Mouse (Mus musculus): ENCODE data around the gene Accsl. TPM values are rescaled to one million over a fixed set of nuclear protein-coding genes. Genes with fewer than 3 reads are reported as not detected.

The Accsl gene
- polyA plus RNA-seq, 1 experiment from 2014 or later = not detected

GRCm38 (mm10) chr2:93849505-93850089 is 19.4 kb downstream of the Accsl start, which contains the start of gene Accs:
Gene Accs, minus strand, starts transcription at chr2:93849943.
- Histone ChIP-seq H3K4me3 (replicated peaks; ENCODE audit: low read depth, low read length) (peak within 1 kb of the TSS; percentile 62), H3K4me1 (replicated peaks; ENCODE audit: insufficient read depth, low read length) (peaks cover 8% of the 10 kb centered on the region; the same call in 1 of the 2 replicates), H3K27ac (peak within 1 kb of the TSS; percentile 92), H3K4me2 (ENCODE audit: low read length) (peak within 1 kb of the TSS; percentile 69), H3K27me3 (ENCODE audit: insufficient read depth, low read length) (no peaks in the 10 kb centered on the region), H3K36me3 (ENCODE audit: insufficient read depth, low read length) (peaks cover 17% of the 10 kb centered on the region; the same call in 1 of the 2 replicates), H3K9ac (ENCODE audit: low read depth, low read length) (peak within 1 kb of the TSS; percentile 72), H3K9me3 (replicated peaks; ENCODE audit: low read length) (no peaks in the 10 kb centered on the region)
- peak; percentile 69 for TF ChIP-seq CTCF (IDR thresholded peaks at IDR 0.05; ENCODE audit: low read depth)
- WGBS = under 1% methylated on average over 28 of the region's 28 CpGs
- DNase-seq (ENCODE audit: low spot score) (peak; percentile 96), ATAC-seq (replicated peaks; ENCODE audit: low FRiP score, low read depth) (peak; percentile 78)

- no peak for ATAC-seq (replicated peaks; ENCODE audit: low FRiP score, low read depth)
- Histone ChIP-seq H3K4me1 (replicated peaks; ENCODE audit: insufficient read depth, low read length) (no peaks in the 10 kb centered on the region), H3K36me3 (ENCODE audit: insufficient read depth, low read length) (0 out of 2 replicates have a peak, but pooled peaks cover 14% of the 10 kb centered on the region), H3K4me3 (replicated peaks; ENCODE audit: low read depth, low read length) (no peak overlapping the region), H3K9ac (ENCODE audit: low read depth, low read length) (no peak overlapping the region), H3K9me3 (replicated peaks; ENCODE audit: low read length) (no peaks in the 10 kb centered on the region), H3K4me2 (ENCODE audit: low read length) (no peak overlapping the region), H3K27ac (no peak overlapping the region), H3K27me3 (ENCODE audit: insufficient read depth, low read length) (no peaks in the 10 kb centered on the region)
- no peak for DNase-seq (ENCODE audit: low spot score)
- TF ChIP-seq CTCF (IDR thresholded peaks at IDR 0.05; ENCODE audit: low read depth) = no peak
- 94% methylated on average over 3 of the region's 3 CpGs for WGBS
These were observed 27.6 kb downstream of the Accsl start for GRCm38 (mm10) chr2:93841349-93841748.

- H3K9ac ChIP-seq (ENCODE audit: low read depth, low read length) = no peak overlapping the region
- no peak for ATAC-seq (replicated peaks; ENCODE audit: low FRiP score, low read depth)
- H3K27ac ChIP-seq = no peak overlapping the region
- no peaks in the 10 kb centered on the region for H3K9me3 ChIP-seq (replicated peaks; ENCODE audit: low read length)
- H3K4me3 ChIP-seq (replicated peaks; ENCODE audit: low read depth, low read length) = no peak overlapping the region
- no peaks in the 10 kb centered on the region for H3K27me3 ChIP-seq (ENCODE audit: insufficient read depth, low read length)
- no peak overlapping the region for H3K4me2 ChIP-seq (ENCODE audit: low read length)
- no peaks in the 10 kb centered on the region for H3K4me1 ChIP-seq (replicated peaks; ENCODE audit: insufficient read depth, low read length)
- DNase-seq (ENCODE audit: low spot score) = no peak
- TF ChIP-seq CTCF (IDR thresholded peaks at IDR 0.05; ENCODE audit: low read depth) = no peak
- 0 out of 2 replicates have a peak, but pooled peaks cover 12% of the 10 kb centered on the region for H3K36me3 ChIP-seq (ENCODE audit: insufficient read depth, low read length)
- WGBS = 83% methylated on average over 6 of the region's 6 CpGs
These were observed 28.8 kb downstream of the Accsl start for GRCm38 (mm10) chr2:93840109-93840508.

- Histone ChIP-seq H3K36me3 (ENCODE audit: insufficient read depth, low read length) (0 out of 2 replicates have a peak, but pooled peaks cover 12% of the 10 kb centered on the region), H3K27ac (no peak overlapping the region), H3K27me3 (ENCODE audit: insufficient read depth, low read length) (no peaks in the 10 kb centered on the region), H3K4me3 (replicated peaks; ENCODE audit: low read depth, low read length) (no peak overlapping the region), H3K9me3 (replicated peaks; ENCODE audit: low read length) (no peaks in the 10 kb centered on the region), H3K4me1 (replicated peaks; ENCODE audit: insufficient read depth, low read length) (no peaks in the 10 kb centered on the region), H3K9ac (ENCODE audit: low read depth, low read length) (no peak overlapping the region), H3K4me2 (ENCODE audit: low read length) (no peak overlapping the region)
- DNase-seq (ENCODE audit: low spot score) (no peak), ATAC-seq (replicated peaks; ENCODE audit: low FRiP score, low read depth) (no peak)
- 92% methylated on average over 4 of the region's 4 CpGs for WGBS
- no peak for TF ChIP-seq CTCF (IDR thresholded peaks at IDR 0.05; ENCODE audit: low read depth)
These were observed 30.0 kb downstream of the Accsl start for GRCm38 (mm10) chr2:93838931-93839330.

- ATAC-seq (replicated peaks; ENCODE audit: low FRiP score, low read depth) (no peak), DNase-seq (ENCODE audit: low spot score) (no peak)
- 0 out of 2 replicates have a peak, but pooled peaks cover 3% of the 10 kb centered on the region for H3K36me3 ChIP-seq (ENCODE audit: insufficient read depth, low read length)
- 76% methylated on average over 13 of the region's 13 CpGs for WGBS
- H3K4me1 ChIP-seq (replicated peaks; ENCODE audit: insufficient read depth, low read length) = no peaks in the 10 kb centered on the region
- H3K9ac ChIP-seq (ENCODE audit: low read depth, low read length) = no peak overlapping the region
- no peaks in the 10 kb centered on the region for H3K27me3 ChIP-seq (ENCODE audit: insufficient read depth, low read length)
- H3K4me2 ChIP-seq (ENCODE audit: low read length) = no peak overlapping the region
- H3K9me3 ChIP-seq (replicated peaks; ENCODE audit: low read length) = no peaks in the 10 kb centered on the region
- H3K4me3 ChIP-seq (replicated peaks; ENCODE audit: low read depth, low read length) = no peak overlapping the region
- H3K27ac ChIP-seq = no peak overlapping the region
- no peak for TF ChIP-seq CTCF (IDR thresholded peaks at IDR 0.05; ENCODE audit: low read depth)
These were observed 32.6 kb downstream of the Accsl start for GRCm38 (mm10) chr2:93836232-93836785.

- Histone ChIP-seq H3K27ac (no peak overlapping the region), H3K36me3 (ENCODE audit: insufficient read depth, low read length) (0 out of 2 replicates have a peak, but pooled peaks cover 2% of the 10 kb centered on the region), H3K27me3 (ENCODE audit: insufficient read depth, low read length) (no peaks in the 10 kb centered on the region), H3K9ac (ENCODE audit: low read depth, low read length) (no peak overlapping the region), H3K4me1 (replicated peaks; ENCODE audit: insufficient read depth, low read length) (no peaks in the 10 kb centered on the region), H3K4me2 (ENCODE audit: low read length) (no peak overlapping the region), H3K9me3 (replicated peaks; ENCODE audit: low read length) (no peaks in the 10 kb centered on the region), H3K4me3 (replicated peaks; ENCODE audit: low read depth, low read length) (no peak overlapping the region)
- DNase-seq (ENCODE audit: low spot score) = no peak
- WGBS = 78% methylated on average over 11 of the region's 11 CpGs
- no peak for TF ChIP-seq CTCF (IDR thresholded peaks at IDR 0.05; ENCODE audit: low read depth)
- ATAC-seq (replicated peaks; ENCODE audit: low FRiP score, low read depth) = no peak
These were observed 33.4 kb downstream of the Accsl start for GRCm38 (mm10) chr2:93835596-93835995.

All from kidney, postnatal 0 days (tissue).